Mouse (Mus musculus) spleen, adult 2 months (tissue): ENCODE results near the gene Racgap1.

ENCODE experiments used
- CTCF ChIP-seq: fragments of 200-500 bp; IDR thresholded peaks from 2 replicates; pipeline ENCODE4 v1.5.1; 2011; ENCODE audit warnings: mild to moderate bottlenecking, inconsistent platforms; ENCODE audit not compliant: insufficient read depth, insufficient read length, insufficient replicate concordance; ENCODE audit errors: extremely low read depth
- POLR2A ChIP-seq: fragments of 200-500 bp; IDR thresholded peaks from 2 replicates; pipeline ENCODE4 v1.6.1; 2011; ENCODE audit warnings: low read depth, low read length, inconsistent platforms

- TF ChIP-seq POLR2A (no peak), CTCF (no peak)
Measured at GRCm38 (mm10) chr15:99611563-99611962, 39.9 kb downstream of the Racgap1 start.
